29 mouse cellular contexts compared by ENCODE assay signal in the genomic region with DNA sequence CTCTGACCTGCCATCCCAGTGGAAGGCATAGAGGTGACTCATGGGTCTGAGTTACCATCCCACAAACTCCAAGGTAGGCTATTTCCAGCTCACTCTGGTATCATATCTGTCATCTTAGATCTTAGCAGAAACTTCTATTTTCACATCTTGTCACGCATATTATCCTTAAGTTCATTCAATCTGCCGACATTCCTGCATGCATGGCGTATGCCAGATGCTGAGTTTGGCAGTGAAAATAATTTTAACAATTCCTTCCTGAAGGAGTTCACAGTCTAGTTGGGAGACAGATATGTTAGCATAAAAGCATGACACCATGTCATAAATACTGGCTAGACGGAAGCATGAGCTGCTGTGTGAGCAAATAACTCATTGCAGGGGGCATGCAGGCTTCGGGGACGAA. TPM values are rescaled to one million over a fixed set of nuclear protein-coding genes. Genes with fewer than 3 reads are reported as not detected.
DNase-seq lines count a peak whose midpoint lies in the region; ATAC-seq and TF ChIP-seq lines count a peak whose summit lies in the region.
"Had no signal": no experiment of that assay in that cellular context is flagged by ENCODE, and none has a peak within 500 bp of the region (broad histone marks: within the 10 kb centered on the region; RNA-seq: fewer than 3 reads in every experiment).

No protein-coding gene starts in this region.

- no peak overlapping the region for H3K27ac ChIP-seq in forebrain, embryonic 14.5 days (ENCODE audit: low read depth, low read length)
- no peak overlapping the region for H3K27ac ChIP-seq in forebrain, embryonic 15.5 days (replicated peaks)
- H3K27ac ChIP-seq in layer of hippocampus, adult 2 months, result no peak overlapping the region
- H3K27ac ChIP-seq in embryonic facial prominence, embryonic 10.5 days (replicated peaks), result peak overlapping the region; percentile 70; the same call in 1 of the 2 replicates
- no peak overlapping the region for H3K27ac ChIP-seq in kidney, adult 2 months (ENCODE audit: insufficient read depth, low read depth, low read length)
- H3K27ac ChIP-seq: hindbrain, embryonic 15.5 days; limb, embryonic 12.5 days; lung, embryonic 15.5 days; midbrain, embryonic 15.5 days; neural tube, embryonic 15.5 days; stomach, postnatal 0 days had no signal

- H3K9me3 ChIP-seq in forebrain, embryonic 14.5 days (replicated peaks; ENCODE audit: control insufficient read depth, low read length), result no peaks in the 10 kb centered on the region
- H3K9me3 ChIP-seq in forebrain, embryonic 15.5 days, result no peaks in the 10 kb centered on the region
- no peaks in the 10 kb centered on the region for H3K9me3 ChIP-seq in embryonic facial prominence, embryonic 10.5 days
- H3K9me3 ChIP-seq: hindbrain, embryonic 10.5 days; hindbrain, embryonic 15.5 days; limb, embryonic 12.5 days; lung, embryonic 15.5 days; midbrain, embryonic 10.5 days; midbrain, embryonic 15.5 days; neural tube, embryonic 15.5 days had no signal

- no peak for DNase-seq in forebrain, embryonic 14.5 days (ENCODE audit: low spot score)
- peak; percentile 25 for DNase-seq in layer of hippocampus, adult 9-11 months
- no peak for DNase-seq in layer of hippocampus, adult 2 months (ENCODE audit: low spot score in 2 of 2)
- no peak for DNase-seq in embryonic facial prominence, embryonic 10.5 days (ENCODE audit: low spot score)
- peak; percentile 45 for DNase-seq in telencephalon, adult 2 months (ENCODE audit: low read depth, low spot score)
- no peak for DNase-seq in kidney, adult 2 months
- DNase-seq: adrenal gland, postnatal 14 days; cerebellum, adult 11-12 months; cerebellum, adult 9-11 months; gastrocnemius, postnatal 14 days; heart, postnatal 14 days; kidney, adult 11 months; kidney, postnatal 4 days; right cerebral cortex, postnatal 4 days; thymus, adult 2 months; thymus, postnatal 36 days had no signal

- TF ChIP-seq POLR2A in kidney, adult 2 months (IDR thresholded peaks at IDR 0.05; ENCODE audit: low read depth, low read length), result no peak

- no peaks in the 10 kb centered on the region for H3K36me3 ChIP-seq in forebrain, embryonic 14.5 days (ENCODE audit: control insufficient read depth, insufficient read depth, low read length)
- H3K36me3 ChIP-seq in forebrain, embryonic 15.5 days, result no peaks in the 10 kb centered on the region
- H3K36me3 ChIP-seq in embryonic facial prominence, embryonic 10.5 days (replicated peaks), result no peaks in the 10 kb centered on the region
- no peaks in the 10 kb centered on the region for H3K36me3 ChIP-seq in kidney, adult 2 months (ENCODE audit: control insufficient read depth, insufficient read depth, low read length)
- H3K36me3 ChIP-seq: hindbrain, embryonic 10.5 days; hindbrain, embryonic 15.5 days; limb, embryonic 12.5 days; lung, embryonic 15.5 days; midbrain, embryonic 10.5 days; midbrain, embryonic 15.5 days; neural tube, embryonic 15.5 days had no signal

- TF ChIP-seq CTCF in layer of hippocampus, adult 2 months (conservative IDR thresholded peaks at IDR 0.05), result no peak
- no peak for TF ChIP-seq CTCF in kidney, adult 2 months (conservative IDR thresholded peaks at IDR 0.05; ENCODE audit: insufficient read depth, insufficient read length, low read depth, low read length)

- no peak overlapping the region for H3K4me2 ChIP-seq in forebrain, embryonic 14.5 days (ENCODE audit: low read length)
- no peak overlapping the region for H3K4me2 ChIP-seq in forebrain, embryonic 15.5 days (replicated peaks)
- H3K4me2 ChIP-seq: hindbrain, embryonic 15.5 days; limb, embryonic 12.5 days; liver, embryonic 11.5 days; lung, embryonic 15.5 days; midbrain, embryonic 15.5 days; neural tube, embryonic 15.5 days had no signal

- WGBS in forebrain, embryonic 14.5 days, result 81% methylated on average over 6 of the region's 6 CpGs
- 74% methylated on average over 6 of the region's 6 CpGs for WGBS in forebrain, embryonic 15.5 days
- WGBS in embryonic facial prominence, embryonic 10.5 days, result 82% methylated on average over 6 of the region's 6 CpGs
- 67% methylated on average over 6 of the region's 6 CpGs for WGBS in kidney, adult 2 months

- peak; percentile 20; the same call in 1 of the 2 replicates for ATAC-seq in forebrain, embryonic 14.5 days
- ATAC-seq in forebrain, embryonic 15.5 days (replicated peaks), result no peak
- ATAC-seq: inflammation-experienced regulatory T-cells, adult 6 months; midbrain, embryonic 15.5 days had no signal

- H3K9ac ChIP-seq in forebrain, embryonic 14.5 days (ENCODE audit: low read length), result no peak overlapping the region
- H3K9ac ChIP-seq in forebrain, embryonic 15.5 days (replicated peaks), result no peak overlapping the region
- H3K9ac ChIP-seq: hindbrain, embryonic 15.5 days; limb, embryonic 12.5 days; lung, embryonic 15.5 days; midbrain, embryonic 15.5 days; neural tube, embryonic 15.5 days had no signal

- no peak overlapping the region for H3K4me3 ChIP-seq in forebrain, embryonic 14.5 days (ENCODE audit: low read depth, low read length)
- no peak overlapping the region for H3K4me3 ChIP-seq in forebrain, embryonic 15.5 days
- no peak overlapping the region for H3K4me3 ChIP-seq in layer of hippocampus, adult 2 months
- H3K4me3 ChIP-seq in embryonic facial prominence, embryonic 10.5 days, result no peak overlapping the region
- no peak overlapping the region for H3K4me3 ChIP-seq in kidney, adult 2 months (ENCODE audit: insufficient read depth, low read depth, low read length)
- H3K4me3 ChIP-seq: erythroblast, embryonic 14.5 days; hindbrain, embryonic 10.5 days; hindbrain, embryonic 15.5 days; limb, embryonic 12.5 days; lung, embryonic 15.5 days; midbrain, embryonic 10.5 days; midbrain, embryonic 15.5 days; neural tube, embryonic 15.5 days had no signal

- H3K27me3 ChIP-seq in forebrain, embryonic 14.5 days (replicated peaks; ENCODE audit: control insufficient read depth, insufficient read depth, low read length), result no peaks in the 10 kb centered on the region
- H3K27me3 ChIP-seq in forebrain, embryonic 15.5 days, result no peaks in the 10 kb centered on the region
- H3K27me3 ChIP-seq in embryonic facial prominence, embryonic 10.5 days (replicated peaks; ENCODE audit: low read depth, poor library complexity, severe bottlenecking), result no peaks in the 10 kb centered on the region
- H3K27me3 ChIP-seq in kidney, adult 2 months (replicated peaks; ENCODE audit: control insufficient read depth, insufficient read depth, low read length), result no peaks in the 10 kb centered on the region
- H3K27me3 ChIP-seq: hindbrain, embryonic 15.5 days; limb, embryonic 12.5 days; lung, embryonic 15.5 days; midbrain, embryonic 15.5 days; neural tube, embryonic 15.5 days had no signal

- H3K4me1 ChIP-seq in forebrain, embryonic 14.5 days (ENCODE audit: control insufficient read depth, insufficient read depth, low read length), result no peaks in the 10 kb centered on the region
- peaks cover 11% of the 10 kb centered on the region; the same call in 1 of the 2 replicates for H3K4me1 ChIP-seq in forebrain, embryonic 15.5 days
- H3K4me1 ChIP-seq in embryonic facial prominence, embryonic 10.5 days, result peaks cover 33% of the 10 kb centered on the region
- no peaks in the 10 kb centered on the region for H3K4me1 ChIP-seq in kidney, adult 2 months (ENCODE audit: control insufficient read depth, insufficient read depth, low read length)
- H3K4me1 ChIP-seq: hindbrain, embryonic 15.5 days; neural tube, embryonic 15.5 days had no signal

RNA-seq across cellular contexts. Expression of a gene that starts 49.3 kb away (rescaled TPM):
- polyA plus RNA-seq in forebrain, embryonic 14.5 days (2014; fragmentation: Nextera tagmentation; extraction: Ambion mirVana), result 44.4 and 54.0 TPM in 2 replicates
- 44.8 and 49.0 TPM in 2 replicates for polyA plus RNA-seq in forebrain, embryonic 15.5 days (2015; fragmentation: Nextera tagmentation; extraction: Ambion mirVana)
- total RNA-seq in layer of hippocampus, adult 2 months (2021), result 10 to 100 TPM; 64.2 to 65.8 TPM
- polyA plus RNA-seq in embryonic facial prominence, embryonic 10.5 days (2016; fragmentation: Nextera tagmentation; extraction: Ambion mirVana), result 15.6 and 18.1 TPM in 2 replicates
- 7.6 and 10.2 TPM in 2 replicates for polyA plus RNA-seq in kidney, adult 2 months (2012; rRNA removed)
- total RNA-seq: MEL had no signal
- polyA plus RNA-seq: erythroblast, embryonic 14.5 days had no signal

Comparison
In these comparisons a context has a peak if more than half of its experiments do, and no peak if none do; other contexts are left out.
1. DNase-seq: peak in layer of hippocampus, adult 9-11 months (single experiment) and telencephalon, adult 2 months (single experiment); none in forebrain, embryonic 14.5 days (single experiment), layer of hippocampus, adult 2 months (0 of 2), embryonic facial prominence, embryonic 10.5 days (single experiment) and kidney, adult 2 months (single experiment).